Mouse (Mus musculus): Measurements from ENCODE around the gene Olfml3.

- TF ChIP-seq CTCF (IDR thresholded peaks at IDR 0.05; ENCODE audit: low read depth) (no peak), EP300 (IDR thresholded peaks at IDR 0.05; ENCODE audit: low read depth) (no peak)
Measured at GRCm38 (mm10) chr3:103696388-103696925, 41.3 kb downstream of the Olfml3 start.
